7 mouse cellular contexts compared by ENCODE assay signal in genomic region chr8:71476099-71476940, GRCm38 (mm10). TPM values are rescaled to one million over a fixed set of nuclear protein-coding genes. Genes with fewer than 3 reads are reported as not detected.
DNase-seq lines count a peak whose midpoint lies in the region; ATAC-seq and TF ChIP-seq lines count a peak whose summit lies in the region.

No protein-coding gene starts in this region.

- DNase-seq in adrenal gland, adult 2 months = peak; percentile 94
- peak; percentile 93 for DNase-seq in embryo, embryonic 11 days
- peak; percentile 82 to 90 for DNase-seq in gastrocnemius, postnatal 4 days (ENCODE audit: low spot score in 2 of 2)
- peak; percentile 89 for DNase-seq in left cerebral cortex, postnatal 4 days
- peak; percentile 82 for DNase-seq in midbrain, embryonic 10.5 days (ENCODE audit: low spot score)

- H3K9ac ChIP-seq in intestine, embryonic 15.5 days = peak overlapping the region; percentile 72

- peak overlapping the region; percentile 90 for H3K27ac ChIP-seq in intestine, embryonic 15.5 days
- peak overlapping the region; percentile 88 for H3K27ac ChIP-seq in midbrain, embryonic 10.5 days (replicated peaks)
- H3K27ac ChIP-seq in small intestine, adult 2 months (ENCODE audit: insufficient read depth, low read depth, low read length) = peak overlapping the region; percentile 62

- H3K4me2 ChIP-seq in intestine, embryonic 15.5 days (replicated peaks) = peak overlapping the region; percentile 93

- no peaks in the 10 kb centered on the region for H3K27me3 ChIP-seq in intestine, embryonic 15.5 days (replicated peaks)
- peaks cover 41% of the 10 kb centered on the region for H3K27me3 ChIP-seq in midbrain, embryonic 10.5 days (ENCODE audit: low read depth, poor library complexity, severe bottlenecking)
- no peaks in the 10 kb centered on the region for H3K27me3 ChIP-seq in small intestine, adult 2 months (ENCODE audit: control insufficient read depth, insufficient read depth, low read length)

- H3K4me3 ChIP-seq in intestine, embryonic 15.5 days (replicated peaks) = peak overlapping the region; percentile 66
- H3K4me3 ChIP-seq in midbrain, embryonic 10.5 days = peak overlapping the region; percentile 69
- H3K4me3 ChIP-seq in small intestine, adult 2 months (ENCODE audit: low read depth, low read length) = peak overlapping the region; percentile 87

- H3K4me1 ChIP-seq in intestine, embryonic 15.5 days (replicated peaks) = peaks cover 12% of the 10 kb centered on the region
- peaks cover 41% of the 10 kb centered on the region for H3K4me1 ChIP-seq in midbrain, embryonic 10.5 days
- peaks cover 5% of the 10 kb centered on the region for H3K4me1 ChIP-seq in small intestine, adult 2 months (ENCODE audit: control insufficient read depth, insufficient read depth, insufficient read length, low read length)

- no peaks in the 10 kb centered on the region for H3K9me3 ChIP-seq in intestine, embryonic 15.5 days
- no peaks in the 10 kb centered on the region for H3K9me3 ChIP-seq in midbrain, embryonic 10.5 days (replicated peaks)

- H3K36me3 ChIP-seq in intestine, embryonic 15.5 days = peaks cover 42% of the 10 kb centered on the region
- peaks cover 77% of the 10 kb centered on the region for H3K36me3 ChIP-seq in midbrain, embryonic 10.5 days
- H3K36me3 ChIP-seq in small intestine, adult 2 months (ENCODE audit: control insufficient read depth, insufficient read depth, low read length) = peaks cover 17% of the 10 kb centered on the region

- peak; percentile 89 for ATAC-seq in intestine, embryonic 15.5 days

- intact Hi-C loops in left cerebral cortex, postnatal 4 days (cut with DNase I) = no loop called here

- TF ChIP-seq CTCF in small intestine, adult 2 months (IDR thresholded peaks at IDR 0.05; ENCODE audit: extremely low read depth, insufficient read length, insufficient replicate concordance, low read depth, low read length) = 0 out of 2 replicates have a peak, but pooled peaks have one; percentile 7

- under 1% methylated on average over 100 of the region's 121 CpGs for WGBS in intestine, embryonic 15.5 days
- WGBS in midbrain, embryonic 10.5 days = 1% methylated on average over 101 of the region's 121 CpGs
- WGBS in small intestine, adult 2 months = under 1% methylated on average over 113 of the region's 121 CpGs

- no peak for TF ChIP-seq POLR2A in small intestine, adult 2 months (IDR thresholded peaks at IDR 0.05; ENCODE audit: low read depth, low read length)

RNA-seq across cellular contexts. Expression of gene Dda1, which starts 7.3 kb away (rescaled TPM):
- total RNA-seq in adrenal gland, adult 2 months (2021) = 10 to 100 TPM; 54.7 to 76.7 TPM
- 129 and 149 TPM in 2 replicates for polyA plus RNA-seq in adrenal gland, adult 2 months (2012; rRNA removed)
- total RNA-seq in gastrocnemius, postnatal 4 days (2021) = 10 to 100 TPM; 40.3 to 44.2 TPM
- polyA plus RNA-seq in intestine, embryonic 15.5 days (2015; fragmentation: Nextera tagmentation; extraction: Ambion mirVana) = 90.2 and 91.3 TPM in 2 replicates
- total RNA-seq in left cerebral cortex, postnatal 4 days (2021) = 100 to 1,000 TPM; 135 to 139 TPM
- 131 and 141 TPM in 2 replicates for polyA plus RNA-seq in midbrain, embryonic 10.5 days (2016; fragmentation: Nextera tagmentation; extraction: Ambion mirVana)
- polyA plus RNA-seq in small intestine, adult 2 months (2012; rRNA removed) = 46.3 and 85.3 TPM in 2 replicates

RNA-seq across cellular contexts. Expression of gene Ano8, which starts 9.4 kb away (rescaled TPM):
- 10 to 100 TPM in 1 of 2 experiments, 1 to 10 TPM in 1; 9.9 to 16.4 TPM for total RNA-seq in adrenal gland, adult 2 months (2021)
- 44.9 and 54.6 TPM in 2 replicates for polyA plus RNA-seq in adrenal gland, adult 2 months (2012; rRNA removed)
- 10 to 100 TPM; 20.8 to 25.3 TPM for total RNA-seq in gastrocnemius, postnatal 4 days (2021)
- 1.4 TPM in 2 replicates for polyA plus RNA-seq in intestine, embryonic 15.5 days (2015; fragmentation: Nextera tagmentation; extraction: Ambion mirVana)
- 10 to 100 TPM; 88.0 to 91.9 TPM for total RNA-seq in left cerebral cortex, postnatal 4 days (2021)
- polyA plus RNA-seq in midbrain, embryonic 10.5 days (2016; fragmentation: Nextera tagmentation; extraction: Ambion mirVana) = 3.0 and 3.4 TPM in 2 replicates
- polyA plus RNA-seq in small intestine, adult 2 months (2012; rRNA removed) = 9.0 and 19.8 TPM in 2 replicates

RNA-seq across cellular contexts. Expression of gene Mrpl34, which starts 11.6 kb away (rescaled TPM):
- 100 to 1,000 TPM; 130 to 133 TPM for total RNA-seq in adrenal gland, adult 2 months (2021)
- 230 and 261 TPM in 2 replicates for polyA plus RNA-seq in adrenal gland, adult 2 months (2012; rRNA removed)
- 10 to 100 TPM; 29.0 to 34.4 TPM for total RNA-seq in gastrocnemius, postnatal 4 days (2021)
- 199 and 214 TPM in 2 replicates for polyA plus RNA-seq in intestine, embryonic 15.5 days (2015; fragmentation: Nextera tagmentation; extraction: Ambion mirVana)
- total RNA-seq in left cerebral cortex, postnatal 4 days (2021) = 10 to 100 TPM; 71.3 to 73.7 TPM
- 230 and 238 TPM in 2 replicates for polyA plus RNA-seq in midbrain, embryonic 10.5 days (2016; fragmentation: Nextera tagmentation; extraction: Ambion mirVana)
- 170 and 172 TPM in 2 replicates for polyA plus RNA-seq in small intestine, adult 2 months (2012; rRNA removed)

RNA-seq across cellular contexts. Expression of gene Gtpbp3, which starts 11.6 kb away (rescaled TPM):
- 10 to 100 TPM; 15.6 to 26.7 TPM for total RNA-seq in adrenal gland, adult 2 months (2021)
- polyA plus RNA-seq in adrenal gland, adult 2 months (2012; rRNA removed) = 58.3 and 77.4 TPM in 2 replicates
- total RNA-seq in gastrocnemius, postnatal 4 days (2021) = 10 to 100 TPM; 17.8 to 19.1 TPM
- 13.6 and 16.3 TPM in 2 replicates for polyA plus RNA-seq in intestine, embryonic 15.5 days (2015; fragmentation: Nextera tagmentation; extraction: Ambion mirVana)
- 10 to 100 TPM; 23.0 to 24.1 TPM for total RNA-seq in left cerebral cortex, postnatal 4 days (2021)
- polyA plus RNA-seq in midbrain, embryonic 10.5 days (2016; fragmentation: Nextera tagmentation; extraction: Ambion mirVana) = 20.0 and 21.8 TPM in 2 replicates
- polyA plus RNA-seq in small intestine, adult 2 months (2012; rRNA removed) = 18.6 and 25.8 TPM in 2 replicates

RNA-seq across cellular contexts. Expression of gene Abhd8, which starts 12.9 kb away (rescaled TPM):
- total RNA-seq in adrenal gland, adult 2 months (2021) = 10 to 100 TPM; 52.1 to 64.4 TPM
- 220 and 223 TPM in 2 replicates for polyA plus RNA-seq in adrenal gland, adult 2 months (2012; rRNA removed)
- total RNA-seq in gastrocnemius, postnatal 4 days (2021) = 10 to 100 TPM; 47.1 to 47.3 TPM
- polyA plus RNA-seq in intestine, embryonic 15.5 days (2015; fragmentation: Nextera tagmentation; extraction: Ambion mirVana) = 34.6 and 37.5 TPM in 2 replicates
- total RNA-seq in left cerebral cortex, postnatal 4 days (2021) = 100 to 1,000 TPM; 113 to 121 TPM
- 75.0 and 78.3 TPM in 2 replicates for polyA plus RNA-seq in midbrain, embryonic 10.5 days (2016; fragmentation: Nextera tagmentation; extraction: Ambion mirVana)
- 17.4 and 26.5 TPM in 2 replicates for polyA plus RNA-seq in small intestine, adult 2 months (2012; rRNA removed)

Comparison
In these comparisons a context has a peak if more than half of its experiments do, and no peak if none do; other contexts are left out.
1. Peak in every context shown above with its lines: DNase-seq, ATAC-seq, H3K4me3 ChIP-seq and H3K27ac ChIP-seq.